Mouse (Mus musculus): ENCODE results near the gene Ankrd11.

Ankrd11 gene

GRCm38 (mm10) chr8:122925939-122926722, 115.9 kb downstream of the Ankrd11 start:
- DNase-seq (ENCODE audit: low spot score), result no peak

- no peak for DNase-seq (ENCODE audit: low spot score)
Observed at GRCm38 (mm10) chr8:122924091-122924490, 118.0 kb downstream of the Ankrd11 start.

- DNase-seq (ENCODE audit: low spot score), result no peak
Observed at GRCm38 (mm10) chr8:122923431-122924090, 118.5 kb downstream of the Ankrd11 start.

GRCm38 (mm10) chr8:122922945-122923344, 119.1 kb downstream of the Ankrd11 start:
- DNase-seq (ENCODE audit: low spot score), result no peak

GRCm38 (mm10) chr8:122920890-122921289, 121.2 kb downstream of the Ankrd11 start:
- DNase-seq (ENCODE audit: low spot score), result peak; percentile 28

GRCm38 (mm10) chr8:122918438-122919107, 123.5 kb downstream of the Ankrd11 start:
- no peak for DNase-seq (ENCODE audit: low spot score)

GRCm38 (mm10) chr8:122917531-122918392, 124.3 kb downstream of the Ankrd11 start:
- no peak for DNase-seq (ENCODE audit: low spot score)

- DNase-seq (ENCODE audit: low spot score), result no peak
Observed at GRCm38 (mm10) chr8:122916766-122917165, 125.3 kb downstream of the Ankrd11 start.

- DNase-seq (ENCODE audit: low spot score), result no peak
Observed at GRCm38 (mm10) chr8:122912871-122913270, 129.2 kb downstream of the Ankrd11 start.

GRCm38 (mm10) chr8:122912150-122912549, 129.9 kb downstream of the Ankrd11 start:
- no peak for DNase-seq (ENCODE audit: low spot score)

GRCm38 (mm10) chr8:122906463-122907021, 135.5 kb downstream of the Ankrd11 start:
- DNase-seq (ENCODE audit: low spot score), result peak; percentile 91

GRCm38 (mm10) chr8:122905346-122905745, 136.7 kb downstream of the Ankrd11 start:
- DNase-seq (ENCODE audit: low spot score), result no peak

GRCm38 (mm10) chr8:122904496-122904895, 137.6 kb downstream of the Ankrd11 start:
- DNase-seq (ENCODE audit: low spot score), result no peak

GRCm38 (mm10) chr8:122903002-122903401, 139.1 kb downstream of the Ankrd11 start:
- DNase-seq (ENCODE audit: low spot score), result peak; percentile 32

GRCm38 (mm10) chr8:122902581-122902980, 139.5 kb downstream of the Ankrd11 start:
- DNase-seq (ENCODE audit: low spot score), result no peak

GRCm38 (mm10) chr8:122901892-122902515, 140.1 kb downstream of the Ankrd11 start:
- no peak for DNase-seq (ENCODE audit: low spot score)

- no peak for DNase-seq (ENCODE audit: low spot score)
Observed at GRCm38 (mm10) chr8:122901476-122901875, 140.6 kb downstream of the Ankrd11 start.

GRCm38 (mm10) chr8:122899085-122899484, 143.0 kb downstream of the Ankrd11 start:
- no peak for DNase-seq (ENCODE audit: low spot score)

GRCm38 (mm10) chr8:122898473-122898872, 143.6 kb downstream of the Ankrd11 start:
- DNase-seq (ENCODE audit: low spot score), result no peak

- DNase-seq (ENCODE audit: low spot score), result no peak
Observed at GRCm38 (mm10) chr8:122898018-122898417, 144.1 kb downstream of the Ankrd11 start.

- no peak for DNase-seq (ENCODE audit: low spot score)
Observed at GRCm38 (mm10) chr8:122897200-122897599, 144.9 kb downstream of the Ankrd11 start.

Measured in retina, embryonic 14.5 days (tissue).